Mouse (Mus musculus) lung, postnatal 0 days (tissue): ENCODE results near the gene Ranbp17. TPM values are rescaled to one million over a fixed set of nuclear protein-coding genes. Genes with fewer than 3 reads are reported as not detected.

Experiments
- ATAC-seq: fragments of 200-750 bp; cut with Nextera tagmentation; 2 replicates; pipeline ENCODE4 v1.8.0; 2017; ENCODE audit warnings: moderate library complexity
- DNase-seq: peaks from one replicate; pipeline ENCODE4 v3.0.0-alpha.2; 2016; ENCODE audit warnings: low spot score
- H3K27ac ChIP-seq: fragments of 300-500 bp; sonication (generic); 2 replicates; pipeline ENCODE4 v1.5.1; 2014; ENCODE audit warnings: antibody characterized with exemption, mild to moderate bottlenecking, low read length, mixed read lengths
- H3K27me3 ChIP-seq: fragments of 300-500 bp; sonication (generic); replicated peaks from 2 replicates; pipeline ENCODE4 v1.6.1; 2014; ENCODE audit warnings: low read length, mixed read lengths; ENCODE audit not compliant: insufficient read depth
- H3K36me3 ChIP-seq: fragments of 300-500 bp; sonication (generic); 2 replicates; pipeline ENCODE4 v1.6.1; 2014; ENCODE audit warnings: low read length, mixed read lengths; ENCODE audit not compliant: insufficient read depth
- H3K4me1 ChIP-seq: fragments of 300-500 bp; sonication (generic); 2 replicates; pipeline ENCODE4 v1.6.1; 2014; ENCODE audit warnings: antibody characterized with exemption, low read depth, low read length, mixed read lengths; ENCODE audit not compliant: insufficient read depth
- H3K4me2 ChIP-seq: fragments of 300-500 bp; sonication (generic); replicated peaks from 2 replicates; pipeline ENCODE4 v1.6.1; 2014; ENCODE audit warnings: low read depth, mild to moderate bottlenecking, low read length, moderate library complexity, mixed read lengths
- H3K4me3 ChIP-seq: fragments of 300-500 bp; sonication (generic); 2 replicates; pipeline ENCODE4 v1.5.1; 2014; ENCODE audit warnings: low read depth, low read length
- H3K9ac ChIP-seq: fragments of 300-500 bp; sonication (generic); replicated peaks from 2 replicates; pipeline ENCODE4 v1.6.1; 2014; ENCODE audit warnings: low read depth, mild to moderate bottlenecking
- H3K9me3 ChIP-seq: fragments of 300-500 bp; sonication (generic); 2 replicates; pipeline ENCODE4 v1.6.1; 2016; ENCODE audit warnings: low read length, mixed read lengths
- CTCF ChIP-seq: IDR thresholded peaks from 2 replicates; pipeline ENCODE4 v1.5.1; 2016; ENCODE audit warnings: antibody characterized with exemption, mild to moderate bottlenecking
- EP300 ChIP-seq: IDR thresholded peaks from 2 replicates; pipeline ENCODE4 v1.6.1; 2016; ENCODE audit warnings: antibody characterized with exemption, mild to moderate bottlenecking, control low read depth
- WGBS: fragments of 180-500 bp; shearing (Covaris S2); extraction: QIAGEN DNeasy Blood & Tissue Kit; methylation state at CpG from one replicate; pipeline ENCODE4 v1.1.7; 2014; 5-methylcytosine and 5-hydroxymethylcytosine counted together
- polyA plus RNA-seq: library from polyadenylated mRNA; unstranded; fragments of >200 nt; fragmentation: Nextera tagmentation; extraction: Ambion mirVana; gene quantifications from 2 replicates; pipeline ENCODE4 v1.2.1, GENCODE M21; 2015

Ranbp17 gene
- polyA plus RNA-seq: 2.2 and 2.5 TPM in 2 replicates

DNA sequence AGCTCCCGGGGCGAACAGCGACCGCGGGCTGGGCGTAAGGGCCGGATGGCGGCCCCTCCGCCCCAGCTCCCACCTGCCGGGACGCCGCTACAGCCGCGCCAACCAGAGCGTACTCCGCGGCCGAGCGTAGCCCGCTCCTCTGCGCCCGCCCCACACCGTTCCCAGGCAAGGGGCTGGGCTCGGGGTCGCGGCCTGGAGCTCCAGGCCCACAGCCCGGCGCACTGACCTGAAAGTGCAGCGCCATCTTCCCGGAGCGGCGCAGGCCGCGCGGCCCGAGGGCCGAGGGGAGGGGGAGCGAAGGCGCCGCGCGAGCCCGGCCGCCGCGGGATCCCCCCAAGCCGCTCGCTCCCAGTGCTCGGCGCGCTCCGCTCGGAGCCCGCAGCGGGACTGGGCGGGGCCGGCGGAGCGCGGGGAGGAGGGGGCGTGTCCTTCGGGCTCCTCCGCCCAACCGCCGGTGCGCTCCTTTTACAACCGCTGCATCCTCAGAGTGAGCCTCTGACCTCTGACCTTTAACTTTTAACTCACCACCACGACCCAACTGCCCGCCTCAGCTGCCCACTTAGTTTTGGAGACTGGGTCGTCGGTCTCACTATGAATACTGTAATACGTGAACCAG is at the start of gene Ranbp17:
TSS of gene Ranbp17 (minus strand) at position 371 of the 616 bp plus-strand sequence.
- no peaks in the 10 kb centered on the region for H3K4me1 ChIP-seq
- TF ChIP-seq EP300 (no peak), CTCF (no peak)
- H3K9me3 ChIP-seq: no peaks in the 10 kb centered on the region
- no peaks in the 10 kb centered on the region for H3K36me3 ChIP-seq
- peak within 1 kb of the TSS; percentile 95 for H3K4me2 ChIP-seq
- DNase-seq: peak; percentile 79
- ATAC-seq: peak; percentile 81
- H3K9ac ChIP-seq: peak within 1 kb of the TSS; percentile 75
- peak within 1 kb of the TSS; percentile 75 for H3K4me3 ChIP-seq
- H3K27ac ChIP-seq: peak within 1 kb of the TSS; percentile 64
- no peaks in the 10 kb centered on the region for H3K27me3 ChIP-seq
- WGBS: 4% methylated on average over 18 of the region's 72 CpGs

DNA sequence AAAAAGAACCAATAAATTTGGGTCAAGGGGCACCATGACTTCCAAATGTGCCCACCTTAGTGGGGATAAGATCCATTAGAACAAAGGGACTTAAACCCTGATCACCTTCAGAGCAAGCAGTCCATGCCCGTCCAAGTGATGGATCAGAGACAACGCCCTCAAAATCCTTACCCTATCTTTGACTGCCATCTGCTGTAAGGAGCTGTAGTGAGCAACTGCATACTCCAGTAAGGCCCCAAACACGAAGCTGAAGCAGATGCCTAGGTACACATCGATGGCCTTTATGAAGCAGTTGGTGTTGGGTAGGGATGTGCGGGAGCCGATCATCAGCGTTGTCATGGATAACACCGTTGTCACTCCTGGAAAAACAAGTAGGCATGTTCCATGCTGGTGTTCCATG is 40.6 kb upstream of the Ranbp17 start:
- Histone ChIP-seq H3K4me1 (no peaks in the 10 kb centered on the region), H3K27ac (no peak overlapping the region), H3K4me2 (no peak overlapping the region), H3K9me3 (no peaks in the 10 kb centered on the region), H3K9ac (no peak overlapping the region), H3K36me3 (no peaks in the 10 kb centered on the region), H3K27me3 (no peaks in the 10 kb centered on the region), H3K4me3 (no peak overlapping the region)
- DNase-seq: peak; percentile 20
- WGBS: 75% methylated on average over 8 of the region's 8 CpGs
- TF ChIP-seq CTCF (peak; percentile 69), EP300 (no peak)
- no peak for ATAC-seq

GRCm38 (mm10) chr11:33550861-33551560 is 37.5 kb upstream of the Ranbp17 start:
- no peak for TF ChIP-seq EP300
- no peak for TF ChIP-seq CTCF
- Histone ChIP-seq H3K36me3 (no peaks in the 10 kb centered on the region), H3K27me3 (no peaks in the 10 kb centered on the region), H3K4me2 (no peak overlapping the region), H3K9ac (no peak overlapping the region), H3K4me3 (no peak overlapping the region), H3K9me3 (no peaks in the 10 kb centered on the region), H3K4me1 (no peaks in the 10 kb centered on the region), H3K27ac (no peak overlapping the region)
- DNase-seq (no peak), ATAC-seq (no peak)
- 68% methylated on average over 14 of the region's 14 CpGs for WGBS

DNA sequence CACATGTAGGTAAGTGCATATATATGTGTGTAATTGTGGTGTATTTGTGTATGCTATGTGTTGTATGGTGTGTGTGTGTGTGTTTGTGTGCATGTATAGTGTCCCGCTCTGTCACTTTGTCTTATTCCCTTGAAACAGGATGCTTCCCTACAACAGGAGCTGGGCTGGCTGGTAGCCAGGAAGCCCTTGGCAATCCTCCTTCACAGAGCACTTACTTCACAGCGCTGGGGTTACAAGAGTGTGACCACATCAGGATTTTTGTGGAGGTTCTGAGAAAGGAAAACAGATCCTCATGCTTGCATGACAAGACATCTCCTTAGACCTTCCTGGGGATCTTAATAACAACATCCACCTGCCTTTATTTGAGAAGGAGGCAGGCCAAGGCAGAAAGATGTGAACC is 33.8 kb upstream of the Ranbp17 start:
- H3K9me3 ChIP-seq: no peaks in the 10 kb centered on the region
- TF ChIP-seq CTCF: no peak
- TF ChIP-seq EP300: no peak
- no peaks in the 10 kb centered on the region for H3K4me1 ChIP-seq
- no peak overlapping the region for H3K27ac ChIP-seq
- H3K4me2 ChIP-seq: no peak overlapping the region
- no peak overlapping the region for H3K9ac ChIP-seq
- WGBS: 30% methylated on average over 2 of the region's 2 CpGs
- no peak for ATAC-seq
- no peaks in the 10 kb centered on the region for H3K27me3 ChIP-seq
- H3K36me3 ChIP-seq: no peaks in the 10 kb centered on the region
- DNase-seq: peak; percentile 18
- H3K4me3 ChIP-seq: no peak overlapping the region

- Histone ChIP-seq H3K27ac (no peak overlapping the region), H3K9ac (no peak overlapping the region), H3K9me3 (no peaks in the 10 kb centered on the region), H3K4me3 (no peak overlapping the region), H3K27me3 (no peaks in the 10 kb centered on the region), H3K4me2 (no peak overlapping the region), H3K4me1 (no peaks in the 10 kb centered on the region), H3K36me3 (no peaks in the 10 kb centered on the region)
- TF ChIP-seq EP300 (no peak), CTCF (no peak)
- ATAC-seq: no peak
- 86% methylated on average over 2 of the region's 2 CpGs for WGBS
- no peak for DNase-seq
These were observed 31.4 kb upstream of the Ranbp17 start for GRCm38 (mm10) chr11:33544945-33545344.

DNA sequence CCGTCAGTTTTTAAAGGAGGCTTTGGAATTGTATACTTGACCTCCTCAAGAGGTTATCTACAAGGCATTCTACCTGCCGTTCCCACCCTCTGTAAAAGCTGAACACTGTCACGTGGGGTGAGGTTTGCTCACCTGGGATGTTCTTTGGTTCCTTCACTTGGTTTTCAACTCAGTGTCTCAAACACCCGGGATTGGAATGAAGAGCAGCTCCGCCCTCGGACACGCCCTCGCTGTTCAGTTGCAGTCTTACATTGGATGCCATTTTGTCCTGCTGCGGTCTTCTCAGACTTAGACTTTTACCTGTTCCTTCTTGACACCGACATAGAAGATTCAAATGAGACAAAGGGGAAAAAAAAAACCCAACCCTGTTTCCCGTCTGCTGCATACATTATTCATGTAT is 30.6 kb upstream of the Ranbp17 start:
- 51% methylated on average over 11 of the region's 11 CpGs for WGBS
- no peak overlapping the region for H3K9ac ChIP-seq

More for the DNA sequence above, 30.6 kb upstream of the Ranbp17 start:
- ATAC-seq (no peak), DNase-seq (peak; percentile 11)
- no peaks in the 10 kb centered on the region for H3K36me3 ChIP-seq
- H3K27me3 ChIP-seq: no peaks in the 10 kb centered on the region
- H3K4me1 ChIP-seq: no peaks in the 10 kb centered on the region
- H3K9me3 ChIP-seq: no peaks in the 10 kb centered on the region
- H3K4me2 ChIP-seq: no peak overlapping the region
- H3K4me3 ChIP-seq: no peak overlapping the region
- no peak for TF ChIP-seq EP300
- H3K27ac ChIP-seq: no peak overlapping the region
